Mouse (Mus musculus) T-cell, adult 2 months (primary cell): Measurements from ENCODE around the gene Cyb5r2.

ENCODE experiments used
- DNase-seq: peaks from one replicate; pipeline ENCODE4 v3.0.0; 2022; ENCODE audit warnings: low spot score

The Cyb5r2 gene

GRCm38 (mm10) chr7:107722536-107722935 lies 35.3 kb downstream of the Cyb5r2 start:
- no peak for DNase-seq

GRCm38 (mm10) chr7:107720771-107721170 lies 37.1 kb downstream of the Cyb5r2 start:
- no peak for DNase-seq

DNA sequence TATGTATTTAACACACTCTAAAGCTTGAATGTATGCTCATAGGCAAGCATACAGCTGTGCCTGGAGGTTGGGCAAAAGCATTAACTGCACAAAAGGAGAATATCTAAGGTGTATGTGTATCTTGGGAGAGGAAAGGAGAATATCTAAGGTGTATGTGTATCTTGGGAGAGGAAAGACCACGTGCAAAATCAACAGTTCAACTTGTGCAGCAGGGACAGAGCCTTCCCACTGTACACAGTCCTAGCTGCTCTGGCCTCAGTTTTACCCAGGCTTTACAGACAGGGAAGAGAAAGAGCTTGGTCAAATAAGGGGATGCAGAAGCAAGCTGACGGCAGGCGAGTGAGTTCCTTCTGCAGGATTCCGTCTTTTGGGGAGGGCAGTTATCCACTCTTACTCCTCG lies 43.8 kb downstream of the Cyb5r2 start:
- DNase-seq, result no peak

GRCm38 (mm10) chr7:107712743-107713142 lies 45.1 kb downstream of the Cyb5r2 start:
- no peak for DNase-seq

DNA sequence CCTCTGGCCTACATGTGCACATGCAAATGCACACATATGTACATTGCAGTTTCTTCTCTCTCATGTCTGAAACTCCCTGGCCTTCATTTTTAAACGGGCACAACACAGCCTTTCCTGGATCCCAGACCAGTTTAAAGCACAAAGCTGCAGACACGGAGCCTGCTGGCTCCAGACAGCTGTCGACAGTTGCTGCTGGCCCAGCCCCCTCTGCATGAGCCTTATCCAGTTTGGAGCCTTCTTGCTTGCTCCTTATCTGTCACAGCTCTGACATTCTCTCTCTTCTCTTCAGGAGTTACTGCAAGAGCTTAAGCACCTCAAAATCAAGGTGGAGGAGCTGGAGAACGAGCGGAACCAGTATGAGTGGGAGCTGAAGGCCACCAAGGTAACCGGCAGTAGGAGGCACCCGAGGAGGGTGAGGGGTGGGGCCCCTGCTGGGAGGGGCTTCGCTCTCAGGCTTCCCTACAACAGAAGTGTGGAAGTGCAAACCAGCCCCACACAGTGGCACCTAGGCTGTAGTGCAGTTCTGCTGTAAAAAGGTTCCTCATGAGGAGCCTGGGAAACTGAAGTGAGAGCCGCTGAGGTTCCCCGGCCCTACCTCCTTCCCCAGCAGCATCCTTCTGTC lies 49.2 kb downstream of the Cyb5r2 start:
- DNase-seq, result peak; percentile 82

- DNase-seq, result peak; percentile 91
Measured at GRCm38 (mm10) chr7:107707650-107708049, 50.2 kb downstream of the Cyb5r2 start.

DNA sequence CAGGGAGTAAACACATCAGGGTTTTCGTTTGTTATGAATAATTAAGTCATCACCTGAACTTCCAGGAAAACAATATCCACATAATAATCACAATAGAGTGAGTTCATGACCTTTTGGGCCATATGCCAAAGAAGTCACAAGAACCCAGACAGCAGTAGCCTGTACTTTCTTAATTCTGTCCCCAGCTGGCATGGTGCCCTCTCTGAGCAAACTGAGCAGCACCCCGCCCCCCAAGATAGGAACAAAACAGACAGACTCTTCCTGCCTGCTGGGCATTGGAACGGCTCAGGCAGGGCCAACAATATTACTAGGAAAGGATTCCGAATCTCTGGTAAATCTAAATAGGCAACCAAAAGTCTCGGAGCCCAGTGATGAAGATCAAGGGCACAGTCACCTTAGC lies 51.9 kb downstream of the Cyb5r2 start:
- DNase-seq, result no peak

DNA sequence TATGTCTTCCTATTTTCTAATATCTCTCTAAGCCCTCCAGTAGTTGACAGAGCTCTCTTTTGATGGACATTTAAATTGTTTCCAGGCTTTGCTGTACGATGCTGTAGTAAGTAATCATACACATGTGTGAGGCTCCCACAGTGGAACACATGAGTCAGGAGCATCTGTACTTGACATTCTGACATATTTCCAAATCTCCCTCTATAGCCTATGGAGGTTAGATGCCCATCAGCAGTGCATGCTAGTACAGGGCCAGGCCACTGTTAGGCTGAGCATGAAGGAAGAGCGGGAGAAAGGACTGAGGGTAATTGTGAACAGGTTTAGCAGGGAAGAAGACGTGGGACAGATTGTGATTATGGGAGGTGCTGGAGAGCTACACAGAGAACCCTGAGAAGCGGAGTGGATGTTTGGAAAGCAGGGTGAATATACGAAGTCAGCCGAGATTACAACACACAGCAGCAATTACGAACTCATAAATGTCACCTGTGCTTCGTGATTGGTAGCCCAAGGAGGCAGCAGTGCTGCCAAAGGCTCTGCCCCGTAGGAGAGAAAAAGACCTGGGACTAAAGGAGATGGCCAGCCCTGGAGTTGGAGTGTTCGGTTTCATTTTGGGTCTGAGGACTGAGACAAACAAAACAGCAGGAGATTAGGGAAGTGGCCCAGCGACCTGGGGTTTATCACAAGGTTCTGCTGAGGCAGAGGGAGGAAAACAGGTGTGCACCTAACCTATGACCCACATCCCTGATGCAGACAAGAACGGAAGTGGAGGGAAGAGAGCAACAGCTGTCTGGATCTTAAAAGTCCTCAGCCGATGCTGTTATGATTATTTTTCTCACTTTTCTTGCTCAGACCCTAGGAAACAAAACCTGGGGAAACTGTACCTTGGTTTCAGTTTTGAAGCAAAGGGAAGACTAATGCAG lies 55.1 kb downstream of the Cyb5r2 start:
- DNase-seq, result peak; percentile 8

GRCm38 (mm10) chr7:107700646-107701045 lies 57.2 kb downstream of the Cyb5r2 start:
- no peak for DNase-seq

GRCm38 (mm10) chr7:107699926-107700325 lies 57.9 kb downstream of the Cyb5r2 start:
- no peak for DNase-seq
